In the genomic region with DNA sequence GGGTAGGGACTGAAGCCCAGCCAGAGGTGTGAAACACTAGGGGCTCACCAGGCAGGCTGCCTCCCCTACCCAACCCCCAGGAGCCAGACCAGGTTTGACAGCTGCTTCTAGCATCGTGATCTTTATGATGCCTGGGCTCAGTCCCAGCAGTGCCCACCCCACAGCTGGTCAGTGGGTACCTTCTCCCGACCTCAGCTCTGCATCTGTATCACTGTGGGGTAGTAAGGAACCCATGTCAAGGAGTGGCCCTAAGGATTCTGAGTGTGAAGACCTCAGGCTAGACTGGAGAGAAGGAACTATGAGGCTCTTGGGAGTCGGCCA, we compare ENCODE assay signal across 12 mouse cellular contexts. TPM values are rescaled to one million over a fixed set of nuclear protein-coding genes. Genes with fewer than 3 reads are reported as not detected.
A peak's percentile ranks its signal among the peaks of the same experiment; 100 is the strongest.
DNase-seq lines count a peak whose midpoint lies in the region; ATAC-seq lines count a peak whose summit lies in the region.
"Had no signal": no experiment of that assay in that cellular context is flagged by ENCODE, and none has a peak within 500 bp of the region (broad histone marks: within the 10 kb centered on the region; RNA-seq: fewer than 3 reads in every experiment).

No protein-coding gene starts in this region.

- no peak overlapping the region for H3K4me3 ChIP-seq in heart, embryonic 15.5 days
- peak overlapping the region; percentile 28 for H3K4me3 ChIP-seq in megakaryocyte, embryonic 14.5 days (replicated peaks)
- H3K4me3 ChIP-seq in limb, embryonic 10.5 days, result no peak overlapping the region
- no peak overlapping the region for H3K4me3 ChIP-seq in stomach, embryonic 14.5 days (ENCODE audit: low read depth, low read length)
- H3K4me3 ChIP-seq: forebrain, embryonic 15.5 days had no signal

- H3K9me3 ChIP-seq in heart, embryonic 15.5 days (replicated peaks), result no peaks in the 10 kb centered on the region
- no peaks in the 10 kb centered on the region for H3K9me3 ChIP-seq in megakaryocyte, embryonic 14.5 days
- H3K9me3 ChIP-seq in limb, embryonic 10.5 days (replicated peaks), result no peaks in the 10 kb centered on the region
- H3K9me3 ChIP-seq in stomach, embryonic 14.5 days (ENCODE audit: control insufficient read depth, low read depth, low read length), result no peaks in the 10 kb centered on the region
- H3K9me3 ChIP-seq: forebrain, embryonic 15.5 days; G1E had no signal

- no peak overlapping the region for H3K4me2 ChIP-seq in heart, embryonic 15.5 days
- no peak overlapping the region for H3K4me2 ChIP-seq in stomach, embryonic 14.5 days (replicated peaks; ENCODE audit: low read depth, low read length)
- H3K4me2 ChIP-seq: forebrain, embryonic 15.5 days had no signal

- H3K27me3 ChIP-seq in heart, embryonic 15.5 days, result no peaks in the 10 kb centered on the region
- H3K27me3 ChIP-seq in megakaryocyte, embryonic 14.5 days (replicated peaks), result no peaks in the 10 kb centered on the region
- no peaks in the 10 kb centered on the region for H3K27me3 ChIP-seq in limb, embryonic 10.5 days (ENCODE audit: low read depth, poor library complexity, severe bottlenecking)
- no peaks in the 10 kb centered on the region for H3K27me3 ChIP-seq in stomach, embryonic 14.5 days (ENCODE audit: control insufficient read depth, insufficient read depth, low read length)
- H3K27me3 ChIP-seq: forebrain, embryonic 15.5 days had no signal

- no peak for DNase-seq in heart, postnatal 36 days
- no peak for DNase-seq in limb, embryonic 10.5 days (ENCODE audit: low spot score)
- no peak for DNase-seq in layer of hippocampus, adult 8-10 months (ENCODE audit: low spot score in 2 of 2)
- no peak for DNase-seq in lung, postnatal 25 days (ENCODE audit: low spot score)
- DNase-seq: cerebellum, adult 8-10 months; lung, postnatal 14 days had no signal

- intact Hi-C loops in heart, postnatal 36 days (cut with DNase I), result no loop called here

- H3K4me1 ChIP-seq in heart, embryonic 15.5 days (replicated peaks), result peaks cover 63% of the 10 kb centered on the region
- H3K4me1 ChIP-seq in megakaryocyte, embryonic 14.5 days, result peaks cover 84% of the 10 kb centered on the region
- H3K4me1 ChIP-seq in limb, embryonic 10.5 days, result peaks cover 26% of the 10 kb centered on the region
- H3K4me1 ChIP-seq in stomach, embryonic 14.5 days (ENCODE audit: control insufficient read depth, insufficient read depth, low read length), result peaks cover 2% of the 10 kb centered on the region; the same call in 1 of the 2 replicates

- H3K36me3 ChIP-seq in heart, embryonic 15.5 days, result peaks cover 35% of the 10 kb centered on the region
- H3K36me3 ChIP-seq in megakaryocyte, embryonic 14.5 days (replicated peaks; ENCODE audit: low read length), result peaks cover 39% of the 10 kb centered on the region
- peaks cover 39% of the 10 kb centered on the region for H3K36me3 ChIP-seq in limb, embryonic 10.5 days
- peaks cover 33% of the 10 kb centered on the region for H3K36me3 ChIP-seq in stomach, embryonic 14.5 days (ENCODE audit: control insufficient read depth, insufficient read depth, low read length)

- H3K27ac ChIP-seq in heart, embryonic 15.5 days, result peak overlapping the region; percentile 25; the same call in 1 of the 2 replicates
- peak overlapping the region; percentile 27; the same call in 1 of the 2 replicates for H3K27ac ChIP-seq in limb, embryonic 10.5 days
- peak overlapping the region; percentile 72 for H3K27ac ChIP-seq in stomach, embryonic 14.5 days (ENCODE audit: low read length)
- H3K27ac ChIP-seq: forebrain, embryonic 15.5 days had no signal

- no peak for ATAC-seq in heart, embryonic 15.5 days (replicated peaks; ENCODE audit: insufficient number of reproducible peaks, insufficient read depth, low FRiP score, low read depth)
- no peak for ATAC-seq in megakaryocyte, adult 5-6 weeks (ENCODE audit: poor library complexity, severe bottlenecking)
- ATAC-seq in stomach, embryonic 14.5 days (ENCODE audit: insufficient number of reproducible peaks, insufficient read depth, low FRiP score, low read depth), result no peak
- ATAC-seq: forebrain, embryonic 15.5 days had no signal

- H3K9ac ChIP-seq in heart, embryonic 15.5 days, result 0 out of 2 replicates have a peak overlapping the region, but pooled peaks have one; percentile 2
- no peak overlapping the region for H3K9ac ChIP-seq in stomach, embryonic 14.5 days (replicated peaks; ENCODE audit: low read depth, low read length)
- H3K9ac ChIP-seq: forebrain, embryonic 15.5 days had no signal

- WGBS in heart, embryonic 15.5 days, result 32% methylated on average over 3 of the region's 3 CpGs
- WGBS in limb, embryonic 10.5 days, result 32% methylated on average over 3 of the region's 3 CpGs
- 35% methylated on average over 3 of the region's 3 CpGs for WGBS in stomach, embryonic 14.5 days

RNA-seq across cellular contexts. Expression of a gene that starts 15.8 kb away (rescaled TPM):
- 38.0 and 42.9 TPM in 2 replicates for polyA plus RNA-seq in heart, embryonic 15.5 days (2015; fragmentation: Nextera tagmentation; extraction: Ambion mirVana)
- 10 to 100 TPM; 81.8 to 90.5 TPM for total RNA-seq in heart, postnatal 36 days (2021)
- polyA plus RNA-seq in megakaryocyte, embryonic 14.5 days (2012; ENCODE audit: insufficient read depth, low replicate concordance), result 113 and 163 TPM in 2 replicates
- total RNA-seq in megakaryocyte, adult 5-6 weeks (2015), result 3.2 and 3.9 TPM in 2 replicates
- 0.08 and 0.22 TPM in 2 replicates for total RNA-seq in megakaryocyte, adult 5-6 weeks (2017)
- 1.4 and 3.2 TPM in 2 replicates for polyA plus RNA-seq in limb, embryonic 10.5 days (2016; fragmentation: Nextera tagmentation; extraction: Ambion mirVana)
- polyA plus RNA-seq in stomach, embryonic 14.5 days (2014; fragmentation: Nextera tagmentation; extraction: Ambion mirVana), result 32.3 and 38.8 TPM in 2 replicates
- 100 to 1,000 TPM; 383 to 406 (median 399) TPM for total RNA-seq in layer of hippocampus, adult 8-10 months (2022)

RNA-seq across cellular contexts. Expression of a gene that starts 16.3 kb away (rescaled TPM):
- 565 and 609 TPM in 2 replicates for polyA plus RNA-seq in heart, embryonic 15.5 days (2015; fragmentation: Nextera tagmentation; extraction: Ambion mirVana)
- 100 to 1,000 TPM; 163 to 164 TPM for total RNA-seq in heart, postnatal 36 days (2021)
- 145 and 190 TPM in 2 replicates for polyA plus RNA-seq in megakaryocyte, embryonic 14.5 days (2012; ENCODE audit: insufficient read depth, low replicate concordance)
- 965 and 1,027 TPM in 2 replicates for total RNA-seq in megakaryocyte, adult 5-6 weeks (2015)
- total RNA-seq in megakaryocyte, adult 5-6 weeks (2017), result 1,404 and 1,498 TPM in 2 replicates
- 1,077 and 1,189 TPM in 2 replicates for polyA plus RNA-seq in limb, embryonic 10.5 days (2016; fragmentation: Nextera tagmentation; extraction: Ambion mirVana)
- 1,379 and 1,439 TPM in 2 replicates for polyA plus RNA-seq in stomach, embryonic 14.5 days (2014; fragmentation: Nextera tagmentation; extraction: Ambion mirVana)
- total RNA-seq in layer of hippocampus, adult 8-10 months (2022), result 100 to 1,000 TPM; 431 to 611 (median 527) TPM

RNA-seq across cellular contexts. Expression of a gene that starts 57.6 kb away (rescaled TPM):
- polyA plus RNA-seq in heart, embryonic 15.5 days (2015; fragmentation: Nextera tagmentation; extraction: Ambion mirVana), result 25.0 and 33.6 TPM in 2 replicates
- total RNA-seq in heart, postnatal 36 days (2021), result 10 to 100 TPM; 23.4 to 23.8 TPM
- polyA plus RNA-seq in megakaryocyte, embryonic 14.5 days (2012; ENCODE audit: insufficient read depth, low replicate concordance), result 9.9 and 10.9 TPM in 2 replicates
- total RNA-seq in megakaryocyte, adult 5-6 weeks (2015), result 3.8 and 6.9 TPM in 2 replicates
- 13.5 and 14.5 TPM in 2 replicates for total RNA-seq in megakaryocyte, adult 5-6 weeks (2017)
- 41.8 and 52.4 TPM in 2 replicates for polyA plus RNA-seq in limb, embryonic 10.5 days (2016; fragmentation: Nextera tagmentation; extraction: Ambion mirVana)
- 32.2 and 34.9 TPM in 2 replicates for polyA plus RNA-seq in stomach, embryonic 14.5 days (2014; fragmentation: Nextera tagmentation; extraction: Ambion mirVana)
- 10 to 100 TPM; 27.3 to 29.5 (median 29.0) TPM for total RNA-seq in layer of hippocampus, adult 8-10 months (2022)
